Mouse (Mus musculus) Patski (cell line): ENCODE measurements at regions not wholly inside any gene's neighbourhood (a gene's known extent, or its start where the extent isn't known, plus 50 kb on each side); places are given as distances from the start of the nearest gene placed in this dataset.

ENCODE experiments used
- ATAC-seq: fragments of 100-300 bp; one replicate; pipeline ENCODE4 v1.8.0; 2021
- CTCF ChIA-PET: fragments of 350-600 bp; sonication (Branson Sonifier 250); formaldehyde crosslinking; loops from one replicate; lab custom pipeline; 2022; ENCODE audit warnings: inconsistent platforms; lab: Charles Lee
- POLR2A ChIA-PET: fragments of 350-600 bp; sonication (Branson Sonifier 250); formaldehyde crosslinking; loops from one replicate; lab custom pipeline; 2022; ENCODE audit warnings: antibody characterized with exemption, inconsistent platforms; lab: Charles Lee
- DNase-seq: peaks from one replicate; pipeline ENCODE4 v3.0.0-alpha.2; 2011; ENCODE audit warnings: low read depth, low spot score
- H3K27me3 ChIP-seq: fragments of 371-371 bp; one replicate; pipeline ENCODE4 v1.5.1; 2021
- CTCF ChIP-seq: fragments of 100-300 bp; IDR thresholded peaks from one replicate; pipeline ENCODE4 v1.5.1; 2021
- in situ Hi-C: fragments of 300-500 bp; cut with MboI; formaldehyde crosslinking; loops from 3 replicates; pipeline ENCODE4 v1.11.1; 2018; ENCODE audit warnings: low pct_unique_long_range_greater_than_20kb, mixed read lengths

- POLR2A ChIA-PET = interaction anchor here (0.6 kb wide), 1 partner anchor 32 kb away, joined by 5 read pairs; no protein-coding TSS in a partner anchor
These were observed 168.4 kb upstream of the Irx4 start for GRCm38 (mm10) chr13:73091886-73092285.

GRCm38 (mm10) chr13:73097502-73097901 lies 162.8 kb upstream of the Irx4 start:
- no peaks in the 10 kb centered on the region for H3K27me3 ChIP-seq
- CTCF ChIA-PET = interaction anchor here (0.8 kb wide), 1 partner anchor 12 kb away, joined by 3 read pairs; no protein-coding TSS in a partner anchor
- no peak for ATAC-seq
- DNase-seq = no peak
- in situ Hi-C loops = no loop called here
- no peak for TF ChIP-seq CTCF
- POLR2A ChIA-PET = no interaction called here

More at GRCm38 (mm10) chr13:73091886-73092285, 168.4 kb upstream of the Irx4 start:
- no peak for DNase-seq
- no peaks in the 10 kb centered on the region for H3K27me3 ChIP-seq
- ATAC-seq = no peak
- TF ChIP-seq CTCF = peak; percentile 40
- in situ Hi-C loops = no loop called here
- CTCF ChIA-PET = no interaction called here

GRCm38 (mm10) chr13:73099407-73099806 lies 160.9 kb upstream of the Irx4 start:
- DNase-seq (no peak), ATAC-seq (no peak)
- in situ Hi-C loops = no loop called here
- ChIA-PET CTCF (no interaction called here), POLR2A (no interaction called here)
- TF ChIP-seq CTCF = no peak
- peaks cover under 1% of the 10 kb centered on the region for H3K27me3 ChIP-seq

GRCm38 (mm10) chr13:73107250-73107993 lies 152.9 kb upstream of the Irx4 start:
- ChIA-PET POLR2A (no interaction called here), CTCF (no interaction called here)
- H3K27me3 ChIP-seq = peaks cover 11% of the 10 kb centered on the region
- DNase-seq (no peak), ATAC-seq (no peak)
- in situ Hi-C loops = no loop called here
- no peak for TF ChIP-seq CTCF

- DNase-seq (no peak), ATAC-seq (no peak)
- H3K27me3 ChIP-seq = peaks cover 28% of the 10 kb centered on the region
- no peak for TF ChIP-seq CTCF
- in situ Hi-C loops = no loop called here
- POLR2A ChIA-PET = no interaction called here
- CTCF ChIA-PET = no interaction called here
These were observed 143.3 kb upstream of the Irx4 start for GRCm38 (mm10) chr13:73116822-73117632.

GRCm38 (mm10) chr13:73117633-73118076 lies 142.6 kb upstream of the Irx4 start:
- POLR2A ChIA-PET = no interaction called here
- TF ChIP-seq CTCF = no peak
- CTCF ChIA-PET = no interaction called here
- no peak for ATAC-seq
- in situ Hi-C loops = no loop called here
- H3K27me3 ChIP-seq = peaks cover 28% of the 10 kb centered on the region
- DNase-seq = no peak

GRCm38 (mm10) chr13:73122945-73123344 lies 137.3 kb upstream of the Irx4 start:
- CTCF ChIA-PET = no interaction called here
- ATAC-seq (no peak), DNase-seq (no peak)
- no peaks in the 10 kb centered on the region for H3K27me3 ChIP-seq
- POLR2A ChIA-PET = no interaction called here
- in situ Hi-C loops = no loop called here
- no peak for TF ChIP-seq CTCF

GRCm38 (mm10) chr13:73131270-73131669 lies 129.0 kb upstream of the Irx4 start:
- in situ Hi-C loops = no loop called here
- ATAC-seq (no peak), DNase-seq (no peak)
- ChIA-PET CTCF (no interaction called here), POLR2A (no interaction called here)
- no peak for TF ChIP-seq CTCF
- peaks cover 1% of the 10 kb centered on the region for H3K27me3 ChIP-seq

- H3K27me3 ChIP-seq = peaks cover 6% of the 10 kb centered on the region
- no peak for TF ChIP-seq CTCF
- in situ Hi-C loops = no loop called here
- ATAC-seq = no peak
- CTCF ChIA-PET = no interaction called here
- no peak for DNase-seq
- POLR2A ChIA-PET = no interaction called here
These were observed 127.5 kb upstream of the Irx4 start for GRCm38 (mm10) chr13:73132746-73133145.

- ChIA-PET POLR2A (no interaction called here), CTCF (no interaction called here)
- DNase-seq (no peak), ATAC-seq (no peak)
- in situ Hi-C loops = no loop called here
- no peak for TF ChIP-seq CTCF
- peaks cover 6% of the 10 kb centered on the region for H3K27me3 ChIP-seq
These were observed 125.3 kb upstream of the Irx4 start for GRCm38 (mm10) chr13:73134929-73135328.

- ATAC-seq (no peak), DNase-seq (no peak)
- ChIA-PET CTCF (no interaction called here), POLR2A (no interaction called here)
- no peak for TF ChIP-seq CTCF
- in situ Hi-C loops = no loop called here
- H3K27me3 ChIP-seq = peaks cover 13% of the 10 kb centered on the region
These were observed 119.0 kb upstream of the Irx4 start for GRCm38 (mm10) chr13:73141302-73141701.
